Mouse (Mus musculus): ENCODE measurements around the gene Gm5800. TPM values are rescaled to one million over a fixed set of nuclear protein-coding genes. Genes with fewer than 3 reads are reported as not detected.

Gm5800 gene
- polyA plus RNA-seq, 1 experiment from 2014 or later, result not detected

Other genes starting within 250 kb of the Gm5800 start
- not detected in 2 replicates for gene Gm5622, start 164.4 kb downstream of the Gm5800 start, polyA plus RNA-seq (2015; fragmentation: Nextera tagmentation; extraction: Ambion mirVana)
- not detected in 2 replicates for gene Gm17175, start 143.1 kb downstream of the Gm5800 start, polyA plus RNA-seq (2015; fragmentation: Nextera tagmentation; extraction: Ambion mirVana)
- not detected in 2 replicates for gene Gm17174, start 125.0 kb downstream of the Gm5800 start, polyA plus RNA-seq (2015; fragmentation: Nextera tagmentation; extraction: Ambion mirVana)
- not detected in 2 replicates for gene Gm17078, start 105.9 kb downstream of the Gm5800 start, polyA plus RNA-seq (2015; fragmentation: Nextera tagmentation; extraction: Ambion mirVana)
- gene Gm4181, start 81.5 kb downstream of the Gm5800 start, polyA plus RNA-seq (2015; fragmentation: Nextera tagmentation; extraction: Ambion mirVana), result not detected in 2 replicates
- gene Gm17079, start 21.7 kb downstream of the Gm5800 start, polyA plus RNA-seq (2015; fragmentation: Nextera tagmentation; extraction: Ambion mirVana), result not detected in 2 replicates
- 4.4 and 4.9 TPM in 2 replicates for gene Ang4, start 56.4 kb upstream of the Gm5800 start, polyA plus RNA-seq (2015; fragmentation: Nextera tagmentation; extraction: Ambion mirVana)
- gene AY358078, start 82.9 kb upstream of the Gm5800 start, polyA plus RNA-seq (2015; fragmentation: Nextera tagmentation; extraction: Ambion mirVana), result not detected in 2 replicates
- gene Ear6, start 136.5 kb upstream of the Gm5800 start, polyA plus RNA-seq (2015; fragmentation: Nextera tagmentation; extraction: Ambion mirVana), result 0.26 TPM in 1 of 2 replicates, not detected in the other
- gene Mettl17, start 167.7 kb upstream of the Gm5800 start, polyA plus RNA-seq (2015; fragmentation: Nextera tagmentation; extraction: Ambion mirVana), result 50.3 and 57.1 TPM in 2 replicates
- gene Slc39a2, start 175.7 kb upstream of the Gm5800 start, polyA plus RNA-seq (2015; fragmentation: Nextera tagmentation; extraction: Ambion mirVana), result 1.3 TPM in 2 replicates
- 62.1 and 64.2 TPM in 2 replicates for gene Ndrg2, start 197.0 kb upstream of the Gm5800 start, polyA plus RNA-seq (2015; fragmentation: Nextera tagmentation; extraction: Ambion mirVana)
- gene Tppp2, start 201.2 kb upstream of the Gm5800 start, polyA plus RNA-seq (2015; fragmentation: Nextera tagmentation; extraction: Ambion mirVana), result not detected in 2 replicates
- not detected in 2 replicates for gene Rnase13, start 205.6 kb upstream of the Gm5800 start, polyA plus RNA-seq (2015; fragmentation: Nextera tagmentation; extraction: Ambion mirVana)